Mouse (Mus musculus) heart, postnatal 0 days (tissue): ENCODE measurements around the gene Trap1.

ENCODE experiments used
- CTCF ChIP-seq: IDR thresholded peaks from 2 replicates; pipeline ENCODE4 v1.5.1; 2016; ENCODE audit warnings: antibody characterized with exemption, control low read depth, low read depth
- EP300 ChIP-seq: IDR thresholded peaks from 2 replicates; pipeline ENCODE4 v1.6.1; 2016; ENCODE audit warnings: antibody characterized with exemption, low read depth

DNA sequence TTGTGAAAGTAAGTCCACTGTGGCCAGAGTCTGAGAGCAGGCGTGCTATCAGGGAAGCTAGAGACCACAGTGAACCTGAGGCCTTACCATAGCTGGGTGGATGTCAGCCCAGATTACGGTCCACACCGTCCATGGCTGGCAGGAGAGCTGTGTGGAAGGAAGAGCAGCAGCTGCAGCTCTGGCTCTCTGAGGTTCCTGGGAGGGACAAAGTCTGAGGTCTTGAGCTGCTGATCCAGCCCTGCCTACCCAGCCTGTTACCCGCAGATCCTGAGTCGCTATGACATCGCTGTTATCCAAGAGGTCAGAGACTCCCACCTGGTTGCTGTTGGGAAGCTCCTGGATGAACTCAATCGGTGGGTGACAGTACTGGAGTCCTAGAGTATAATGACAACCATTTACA lies 39.9 kb downstream of the Trap1 start:
- no peak for TF ChIP-seq CTCF
- no peak for TF ChIP-seq EP300
